Mouse (Mus musculus): ENCODE measurements around the gene Hgd. TPM values are rescaled to one million over a fixed set of nuclear protein-coding genes. Genes with fewer than 3 reads are reported as not detected.

Hgd gene
- polyA plus RNA-seq, 1 experiment, result 0.31 TPM

DNA sequence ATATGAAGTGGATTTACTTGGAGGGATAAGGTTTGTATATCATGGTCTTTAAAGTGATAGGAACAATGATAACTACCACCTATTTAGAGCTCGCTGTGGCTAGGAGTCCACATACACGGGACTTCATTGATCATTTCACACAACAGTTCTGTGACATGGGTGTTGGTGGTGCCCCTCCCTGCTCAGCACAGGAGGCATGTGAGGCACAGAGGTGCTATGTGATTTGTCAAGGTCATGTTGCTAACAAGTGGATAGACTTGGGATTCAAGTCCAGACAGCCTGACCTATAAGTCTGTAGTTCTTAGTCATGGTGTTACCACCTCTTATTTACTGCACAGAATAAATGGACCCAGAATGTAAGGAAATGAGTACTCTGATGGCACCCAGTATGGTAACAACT is 29.0 kb upstream of the Hgd start:
- TF ChIP-seq CTCF (IDR thresholded peaks at IDR 0.05; ENCODE audit: insufficient read depth, low read length), result no peak
- TF ChIP-seq POLR2A (IDR thresholded peaks at IDR 0.05; ENCODE audit: borderline replicate concordance, extremely low read depth, low read depth, low read length), result no peak
- 88% methylated on average over 2 of the region's 2 CpGs for WGBS

DNA sequence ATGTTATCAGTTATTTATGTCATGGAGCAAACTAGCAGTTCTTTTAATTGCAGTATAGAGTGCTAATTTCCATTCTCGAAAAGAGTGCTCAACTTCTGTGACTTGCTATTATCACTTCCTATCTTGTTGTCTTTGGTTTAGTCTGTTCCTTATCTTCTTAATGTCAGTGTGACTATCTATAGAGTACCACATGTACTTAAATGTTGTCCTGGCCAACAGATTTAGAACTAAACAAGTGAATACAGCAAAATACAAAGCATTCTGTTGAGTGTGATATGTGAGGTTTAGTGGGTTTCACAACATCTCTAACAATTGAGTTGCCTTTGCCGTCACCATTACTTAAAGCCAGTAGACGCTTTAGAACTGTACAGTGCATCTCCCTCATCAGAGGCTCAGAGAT is 27.1 kb upstream of the Hgd start:
- Histone ChIP-seq H3K4me1 (ENCODE audit: control insufficient read depth, insufficient read depth, low read length) (no peaks in the 10 kb centered on the region), H3K4me3 (replicated peaks; ENCODE audit: extremely low read depth, low read depth, low read length) (no peak overlapping the region)
- TF ChIP-seq POLR2A (IDR thresholded peaks at IDR 0.05; ENCODE audit: borderline replicate concordance, extremely low read depth, low read depth, low read length), result no peak
- no peak for TF ChIP-seq CTCF (IDR thresholded peaks at IDR 0.05; ENCODE audit: insufficient read depth, low read length)
- 91% methylated on average over 3 of the region's 3 CpGs for WGBS
- DNase-seq, result no peak

More for the DNA sequence above, 29.0 kb upstream of the Hgd start:
- DNase-seq, result no peak
- Histone ChIP-seq H3K4me1 (ENCODE audit: control insufficient read depth, insufficient read depth, low read length) (no peaks in the 10 kb centered on the region), H3K4me3 (replicated peaks; ENCODE audit: extremely low read depth, low read depth, low read length) (no peak overlapping the region)

DNA sequence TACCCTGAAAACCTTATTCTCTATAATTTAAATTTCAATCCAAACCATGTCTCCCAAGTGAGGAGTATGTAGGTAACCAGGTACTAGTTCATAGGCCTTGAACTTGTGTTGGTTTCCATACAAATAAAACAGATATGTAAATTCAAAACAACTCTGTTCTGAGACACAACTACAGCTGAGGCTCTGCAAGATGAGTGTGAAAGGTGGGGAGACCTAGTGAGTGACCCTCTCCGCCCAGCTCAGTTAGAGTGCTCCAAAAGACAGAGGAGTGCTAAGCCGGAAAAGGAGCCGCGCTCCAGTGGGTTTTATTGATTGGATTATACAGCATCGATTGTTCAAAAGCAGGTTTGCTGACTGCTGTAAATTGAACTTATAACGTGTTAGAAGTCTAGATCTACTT is 17.5 kb upstream of the Hgd start:
- no peak for DNase-seq
- TF ChIP-seq CTCF (IDR thresholded peaks at IDR 0.05; ENCODE audit: insufficient read depth, low read length), result no peak
- no peak for TF ChIP-seq POLR2A (IDR thresholded peaks at IDR 0.05; ENCODE audit: borderline replicate concordance, extremely low read depth, low read depth, low read length)
- Histone ChIP-seq H3K4me3 (replicated peaks; ENCODE audit: extremely low read depth, low read depth, low read length) (no peak overlapping the region), H3K4me1 (ENCODE audit: control insufficient read depth, insufficient read depth, low read length) (no peaks in the 10 kb centered on the region)
- 92% methylated on average over 6 of the region's 6 CpGs for WGBS

DNA sequence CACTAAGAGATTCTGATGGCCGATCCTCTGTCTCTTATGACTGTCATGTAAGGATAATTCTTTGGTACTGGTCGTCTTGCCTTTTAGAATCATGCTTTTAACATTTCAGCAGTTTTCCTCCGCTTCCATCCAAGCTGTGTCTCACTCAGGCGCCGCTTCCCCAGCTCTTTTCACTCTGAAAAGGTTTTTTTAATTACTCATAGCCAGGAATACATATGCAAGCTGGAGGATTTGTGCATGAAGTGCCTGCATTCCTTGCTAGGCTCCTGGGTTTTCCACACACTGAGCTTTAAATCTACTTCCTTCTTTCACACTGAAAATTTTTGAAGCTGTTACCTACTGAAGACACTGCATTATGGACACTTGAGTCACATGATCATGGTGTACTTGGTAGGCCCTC is 17.0 kb upstream of the Hgd start:
- TF ChIP-seq CTCF (IDR thresholded peaks at IDR 0.05; ENCODE audit: insufficient read depth, low read length) (no peak), POLR2A (IDR thresholded peaks at IDR 0.05; ENCODE audit: borderline replicate concordance, extremely low read depth, low read depth, low read length) (no peak)
- H3K4me1 ChIP-seq (ENCODE audit: control insufficient read depth, insufficient read depth, low read length), result no peaks in the 10 kb centered on the region
- no peak for DNase-seq
- 95% methylated on average over 5 of the region's 5 CpGs for WGBS
- no peak overlapping the region for H3K4me3 ChIP-seq (replicated peaks; ENCODE audit: extremely low read depth, low read depth, low read length)

DNA sequence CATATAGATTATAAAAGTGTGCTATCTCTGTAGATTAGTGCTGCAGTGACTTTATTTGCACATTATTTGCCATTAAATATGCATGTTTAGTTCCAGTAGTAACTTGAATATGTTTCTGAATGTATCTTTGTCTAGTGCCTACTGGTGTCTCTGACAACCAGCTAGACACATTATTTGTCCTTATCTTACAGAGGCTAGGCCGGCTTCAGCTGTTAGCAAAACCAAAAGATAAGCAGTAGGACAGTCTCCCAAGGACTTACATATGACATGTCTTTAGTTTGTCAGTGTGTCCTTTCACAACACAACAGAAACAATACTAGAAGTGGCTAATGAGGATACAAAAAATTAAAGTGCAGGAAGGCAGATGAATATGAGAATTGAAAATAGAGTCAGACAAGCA is 14.8 kb upstream of the Hgd start:
- H3K4me3 ChIP-seq (replicated peaks; ENCODE audit: extremely low read depth, low read depth, low read length), result no peak overlapping the region
- 75% methylated on average over 1 of the region's 1 CpGs for WGBS
- no peaks in the 10 kb centered on the region for H3K4me1 ChIP-seq (ENCODE audit: control insufficient read depth, insufficient read depth, low read length)
- no peak for DNase-seq
- TF ChIP-seq CTCF (IDR thresholded peaks at IDR 0.05; ENCODE audit: insufficient read depth, low read length) (no peak), POLR2A (IDR thresholded peaks at IDR 0.05; ENCODE audit: borderline replicate concordance, extremely low read depth, low read depth, low read length) (no peak)

DNA sequence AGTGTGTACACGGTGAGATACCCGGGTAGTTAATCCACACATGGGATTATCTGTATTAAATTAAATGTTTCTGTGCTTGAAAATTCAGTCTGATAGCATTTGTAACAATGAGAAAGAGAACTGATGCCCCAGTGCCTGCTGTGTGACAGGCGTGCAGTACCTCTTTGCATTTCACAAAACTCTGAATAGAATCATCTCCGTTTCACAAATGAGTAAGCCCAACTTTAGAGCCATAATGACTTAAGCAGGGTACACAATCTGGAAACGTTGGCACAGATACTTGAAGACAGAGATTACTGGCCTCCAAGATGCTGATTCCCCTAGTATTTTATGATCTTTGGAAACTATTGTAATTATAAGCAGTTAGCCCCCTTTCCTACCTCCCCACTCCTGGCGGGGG is 13.8 kb upstream of the Hgd start:
- TF ChIP-seq CTCF (IDR thresholded peaks at IDR 0.05; ENCODE audit: insufficient read depth, low read length) (no peak), POLR2A (IDR thresholded peaks at IDR 0.05; ENCODE audit: borderline replicate concordance, extremely low read depth, low read depth, low read length) (no peak)
- Histone ChIP-seq H3K4me3 (replicated peaks; ENCODE audit: extremely low read depth, low read depth, low read length) (no peak overlapping the region), H3K4me1 (ENCODE audit: control insufficient read depth, insufficient read depth, low read length) (no peaks in the 10 kb centered on the region)
- no peak for DNase-seq
- WGBS, result 73% methylated on average over 6 of the region's 6 CpGs

DNA sequence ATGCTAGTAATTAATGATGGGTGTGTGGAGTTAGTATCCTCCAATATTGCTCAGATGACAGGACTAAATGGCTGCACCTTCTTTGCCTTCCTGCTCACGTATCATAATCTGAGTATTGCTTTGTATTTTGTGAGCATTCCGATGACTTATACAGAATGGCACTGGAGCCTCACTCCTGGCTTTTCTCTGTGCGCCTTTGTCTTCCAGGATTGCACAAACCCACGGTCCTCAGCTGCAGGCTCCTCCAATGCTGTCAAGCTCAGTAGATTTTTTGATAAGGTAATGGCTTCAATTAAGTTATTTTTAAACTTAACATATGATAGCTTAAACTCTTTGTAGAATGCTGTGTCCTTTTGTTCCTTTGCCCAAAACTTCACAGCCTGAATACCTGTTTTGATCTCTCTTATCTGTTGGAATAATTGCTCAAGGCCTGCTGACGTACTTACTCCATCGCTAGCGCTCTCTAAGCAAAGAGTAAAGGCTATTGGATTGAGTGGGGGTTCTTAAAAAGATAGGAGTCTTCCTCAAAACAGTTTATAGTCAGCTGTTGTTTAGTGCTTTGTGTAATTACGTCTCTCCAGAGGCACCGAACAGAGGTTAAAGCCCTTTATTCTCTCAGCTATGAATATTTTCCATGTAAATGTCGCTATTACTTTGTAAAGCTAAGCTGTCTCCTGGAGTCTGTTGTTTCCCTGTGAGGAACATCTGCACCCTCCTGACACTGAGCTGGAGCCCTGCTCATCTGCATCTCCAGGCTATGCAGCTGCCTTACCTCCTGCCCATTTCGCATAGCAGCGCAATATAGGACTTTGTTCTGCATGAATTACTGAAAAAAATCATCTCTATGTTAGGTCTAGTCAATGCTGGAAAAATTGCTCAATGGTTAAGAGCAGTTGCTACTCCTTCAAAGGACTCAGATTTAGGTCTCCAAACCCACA is 12.6 kb upstream of the Hgd start:
- 85% methylated on average over 12 of the region's 12 CpGs for WGBS
- no peak for TF ChIP-seq CTCF (IDR thresholded peaks at IDR 0.05; ENCODE audit: insufficient read depth, low read length)
- TF ChIP-seq POLR2A (IDR thresholded peaks at IDR 0.05; ENCODE audit: borderline replicate concordance, extremely low read depth, low read depth, low read length), result no peak
- no peaks in the 10 kb centered on the region for H3K4me1 ChIP-seq (ENCODE audit: control insufficient read depth, insufficient read depth, low read length)

DNA sequence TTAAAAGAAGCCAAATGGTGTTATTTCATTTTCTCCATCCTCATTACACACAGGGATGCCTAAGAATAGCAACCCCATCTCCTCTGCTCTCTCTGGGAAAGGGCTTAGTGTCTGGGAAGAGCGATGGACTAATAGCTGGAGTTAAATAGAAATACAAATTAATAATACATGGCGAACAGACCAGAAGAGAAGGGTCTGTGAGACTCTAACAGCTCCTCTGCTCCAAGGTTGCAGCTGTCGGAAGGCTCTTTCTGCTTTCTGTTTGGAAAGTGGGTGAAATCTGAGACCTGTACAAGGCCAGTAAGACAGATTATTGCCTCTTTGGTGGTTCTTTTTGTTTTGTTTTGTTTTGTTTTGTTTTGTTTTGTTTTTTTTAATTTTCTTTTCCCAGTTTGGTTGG is 8.4 kb upstream of the Hgd start:
- no peak for DNase-seq
- TF ChIP-seq CTCF (IDR thresholded peaks at IDR 0.05; ENCODE audit: insufficient read depth, low read length) (no peak), POLR2A (IDR thresholded peaks at IDR 0.05; ENCODE audit: borderline replicate concordance, extremely low read depth, low read depth, low read length) (no peak)
- Histone ChIP-seq H3K4me3 (replicated peaks; ENCODE audit: extremely low read depth, low read depth, low read length) (no peak overlapping the region), H3K4me1 (ENCODE audit: control insufficient read depth, insufficient read depth, low read length) (no peaks in the 10 kb centered on the region)
- WGBS, result 94% methylated on average over 3 of the region's 3 CpGs

More for the DNA sequence above, 12.6 kb upstream of the Hgd start:
- DNase-seq, result no peak
- no peak overlapping the region for H3K4me3 ChIP-seq (replicated peaks; ENCODE audit: extremely low read depth, low read depth, low read length)

DNA sequence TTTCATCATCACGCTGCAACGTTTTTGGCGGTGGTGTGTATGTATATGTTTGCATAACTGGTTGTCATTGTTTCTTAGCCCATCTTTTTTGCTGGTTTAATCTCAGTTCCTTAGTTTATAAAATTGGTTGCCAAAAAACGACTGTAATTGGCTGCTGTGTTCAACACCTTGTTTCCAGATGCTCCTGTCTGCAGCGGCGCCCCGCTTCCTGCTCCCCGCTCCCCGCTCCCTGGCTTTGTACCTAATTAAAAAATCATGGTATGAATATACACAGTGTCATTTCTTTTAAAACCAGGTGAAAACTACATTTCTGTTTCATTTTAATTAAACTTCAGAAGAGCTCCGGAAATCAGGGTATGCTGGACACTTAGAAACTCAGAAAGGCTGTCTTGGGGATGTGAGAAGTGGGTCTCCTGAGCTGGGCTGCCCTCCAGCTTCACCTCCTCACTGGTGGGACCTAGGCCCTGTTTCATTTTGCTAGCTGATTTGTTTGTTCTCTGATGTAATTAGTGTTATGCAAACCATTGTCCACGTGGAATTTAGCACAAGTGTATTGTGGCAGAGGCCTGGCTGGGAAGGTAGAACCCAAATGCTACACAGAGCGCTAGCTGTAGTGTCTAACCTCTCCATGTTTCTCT is 7.7 kb upstream of the Hgd start:
- 87% methylated on average over 12 of the region's 12 CpGs for WGBS
- DNase-seq, result no peak
- Histone ChIP-seq H3K4me3 (replicated peaks; ENCODE audit: extremely low read depth, low read depth, low read length) (no peak overlapping the region), H3K4me1 (ENCODE audit: control insufficient read depth, insufficient read depth, low read length) (no peaks in the 10 kb centered on the region)
- TF ChIP-seq POLR2A (IDR thresholded peaks at IDR 0.05; ENCODE audit: borderline replicate concordance, extremely low read depth, low read depth, low read length) (no peak), CTCF (IDR thresholded peaks at IDR 0.05; ENCODE audit: insufficient read depth, low read length) (no peak)
